Mouse (Mus musculus): ENCODE data around the gene 0610040J01Rik.
"Not testable (repeated sequence)": the region's sequence is repeated elsewhere in the genome, so short reads cannot be mapped to it uniquely, and the experiment has no call there.

0610040J01Rik gene

GRCm38 (mm10) chr5:63831054-63831453, 18.9 kb downstream of the 0610040J01Rik start:
- no peak for DNase-seq

- DNase-seq, result no peak
Observed at GRCm38 (mm10) chr5:63833955-63834354, 21.8 kb downstream of the 0610040J01Rik start.

GRCm38 (mm10) chr5:63834435-63834834, 22.3 kb downstream of the 0610040J01Rik start:
- DNase-seq, result no peak

- no peak for DNase-seq
Observed at GRCm38 (mm10) chr5:63837115-63837514, 25.0 kb downstream of the 0610040J01Rik start.

- no peak for DNase-seq
Observed at GRCm38 (mm10) chr5:63837851-63838250, 25.7 kb downstream of the 0610040J01Rik start.

- no peak for DNase-seq
Observed at GRCm38 (mm10) chr5:63839801-63840416, 27.7 kb downstream of the 0610040J01Rik start.

- DNase-seq, result no peak
Observed at GRCm38 (mm10) chr5:63847080-63847479, 34.9 kb downstream of the 0610040J01Rik start.

- no peak for DNase-seq
Observed at GRCm38 (mm10) chr5:63847541-63848226, 35.5 kb downstream of the 0610040J01Rik start.

GRCm38 (mm10) chr5:63858901-63859300, 46.7 kb downstream of the 0610040J01Rik start:
- DNase-seq, result no peak

GRCm38 (mm10) chr5:63867421-63867820, 55.3 kb downstream of the 0610040J01Rik start:
- DNase-seq, result no peak

GRCm38 (mm10) chr5:63872176-63872932, 60.2 kb downstream of the 0610040J01Rik start:
- DNase-seq, result peak; percentile 45

- DNase-seq, result no peak
Observed at GRCm38 (mm10) chr5:63874880-63875279, 62.7 kb downstream of the 0610040J01Rik start.

GRCm38 (mm10) chr5:63876081-63876480, 63.9 kb downstream of the 0610040J01Rik start:
- DNase-seq, result no peak

- no peak for DNase-seq
Observed at GRCm38 (mm10) chr5:63879026-63879425, 66.9 kb downstream of the 0610040J01Rik start.

- DNase-seq, result no peak
Observed at GRCm38 (mm10) chr5:63886292-63886691, 74.1 kb downstream of the 0610040J01Rik start.

- DNase-seq, result peak; percentile 62
Observed at GRCm38 (mm10) chr5:63886709-63887108, 74.5 kb downstream of the 0610040J01Rik start.

- no peak for DNase-seq
Observed at GRCm38 (mm10) chr5:63887111-63887510, 74.9 kb downstream of the 0610040J01Rik start.

GRCm38 (mm10) chr5:63891241-63891640, 79.1 kb downstream of the 0610040J01Rik start:
- no peak for DNase-seq

GRCm38 (mm10) chr5:63891912-63892311, 79.7 kb downstream of the 0610040J01Rik start:
- DNase-seq, result no peak

GRCm38 (mm10) chr5:63897001-63897819, 85.0 kb downstream of the 0610040J01Rik start:
- DNase-seq, result not testable (repeated sequence)

GRCm38 (mm10) chr5:63897820-63898110, 85.6 kb downstream of the 0610040J01Rik start:
- no peak for DNase-seq

GRCm38 (mm10) chr5:63903329-63903728, 91.2 kb downstream of the 0610040J01Rik start:
- no peak for DNase-seq

Measured in retina, postnatal 1 day (tissue).